Mouse (Mus musculus) brain, embryonic 14.5 days (tissue): ENCODE measurements around the gene Cnpy3. TPM values are rescaled to one million over a fixed set of nuclear protein-coding genes. Genes with fewer than 3 reads are reported as not detected.

Source experiments
- DNase-seq: peaks from one replicate; pipeline ENCODE4 v3.0.0-alpha.2; 2011; ENCODE audit warnings: low read depth
- CTCF ChIP-seq: fragments of 200-500 bp; IDR thresholded peaks from 2 replicates; pipeline ENCODE4 v1.5.1; 2012; ENCODE audit warnings: inconsistent platforms, mild to moderate bottlenecking, moderate library complexity, borderline replicate concordance; ENCODE audit not compliant: insufficient read depth, insufficient read length; ENCODE audit errors: extremely low read depth
- POLR2A ChIP-seq: fragments of 200-500 bp; IDR thresholded peaks from 2 replicates; pipeline ENCODE4 v1.6.1; 2012; ENCODE audit warnings: mild to moderate bottlenecking, inconsistent platforms, borderline replicate concordance; ENCODE audit not compliant: poor library complexity, insufficient read depth, insufficient read length, severe bottlenecking; ENCODE audit errors: extremely low read depth
- polyA plus RNA-seq: library from polyadenylated mRNA; depleted of rRNA; stranded (reverse); fragments of >200 nt; gene quantifications from 2 replicates; pipeline ENCODE4 v1.2.3, GENCODE M21; 2012

The Cnpy3 gene
- polyA plus RNA-seq, 1 experiment, result 55.9 TPM

DNA sequence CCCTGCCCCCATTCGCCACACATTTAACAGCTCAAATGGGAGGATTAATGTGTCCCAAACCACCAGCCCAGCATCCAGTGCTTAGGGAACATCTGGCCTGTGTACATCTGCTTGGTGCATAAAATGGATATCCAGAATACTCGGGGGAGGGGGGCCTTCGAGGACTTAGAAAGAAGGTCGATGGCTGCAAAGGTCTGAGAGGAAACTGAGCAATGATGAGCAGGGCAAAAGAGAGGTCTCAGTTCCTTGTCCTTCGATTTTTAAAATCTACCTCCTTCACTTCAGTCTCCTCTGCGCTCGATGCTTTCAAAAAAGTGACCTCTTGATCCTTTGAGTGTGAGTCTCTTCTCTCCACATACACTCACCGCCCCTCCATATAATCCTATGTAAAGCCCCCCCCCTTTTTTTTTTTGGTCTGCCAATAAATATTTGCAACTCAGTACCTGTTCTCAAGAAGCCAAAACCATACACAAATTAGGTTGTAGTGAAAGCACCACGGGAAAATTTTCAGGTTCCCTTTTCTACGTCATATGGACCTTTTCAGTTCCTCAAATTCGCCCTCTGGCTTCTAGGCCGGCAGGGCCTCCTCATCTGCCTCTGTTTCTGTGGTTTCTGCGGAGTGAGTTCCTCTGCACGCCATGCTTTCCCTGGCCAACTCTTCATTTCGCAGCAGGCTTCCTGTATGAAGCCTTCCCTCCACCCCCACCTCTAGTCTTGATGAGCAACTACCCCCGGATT is 789 bp downstream of the Cnpy3 start:
- TF ChIP-seq CTCF (no peak), POLR2A (no peak)
- no peak for DNase-seq

- TF ChIP-seq CTCF, result no peak
- no peak for TF ChIP-seq POLR2A
- DNase-seq, result no peak
Measured at GRCm38 (mm10) chr17:46750580-46750979, 1.4 kb downstream of the Cnpy3 start.

- TF ChIP-seq CTCF (no peak), POLR2A (no peak)
- no peak for DNase-seq
Measured at GRCm38 (mm10) chr17:46749282-46749681, 2.7 kb downstream of the Cnpy3 start.

DNA sequence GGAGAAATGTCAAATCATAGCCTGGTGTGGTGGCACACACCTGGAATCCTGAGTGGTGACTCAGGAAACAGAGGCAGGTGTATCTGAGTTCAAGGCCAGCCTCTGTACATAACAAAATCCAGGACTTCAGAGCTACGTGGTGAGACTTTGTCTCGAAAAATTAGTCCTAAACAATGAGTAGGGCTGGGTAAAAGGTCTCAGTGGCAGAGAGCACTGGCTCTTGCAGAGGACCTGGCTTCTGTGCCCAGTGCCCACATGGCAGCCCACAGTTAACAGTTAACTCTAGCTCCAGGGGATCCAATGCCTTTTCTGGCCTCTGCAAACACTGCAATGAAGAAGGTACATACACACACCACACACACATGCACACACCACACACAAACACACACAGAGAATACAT is 4.2 kb downstream of the Cnpy3 start:
- no peak for DNase-seq
- TF ChIP-seq POLR2A (no peak), CTCF (no peak)

DNA sequence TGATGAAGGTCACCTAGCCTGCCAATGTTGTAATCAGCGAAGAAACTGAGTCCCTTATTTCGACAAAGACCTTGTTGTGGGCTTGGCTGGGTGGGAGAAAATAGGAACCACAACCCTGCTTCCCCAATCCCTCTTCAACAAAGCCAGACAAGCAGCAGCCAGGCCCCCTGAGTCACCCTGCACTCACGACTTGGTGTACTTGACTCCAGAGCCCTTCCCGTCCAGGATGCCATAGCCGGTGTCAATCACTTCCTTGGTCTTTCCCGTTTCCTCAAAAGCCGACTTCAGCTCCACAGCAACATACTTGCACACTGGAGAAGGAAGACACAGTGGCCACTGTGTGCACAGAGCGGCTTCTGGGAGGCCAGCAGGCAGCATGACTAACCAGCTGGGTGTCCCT is 4.8 kb downstream of the Cnpy3 start:
- DNase-seq, result no peak
- TF ChIP-seq CTCF (no peak), POLR2A (no peak)

DNA sequence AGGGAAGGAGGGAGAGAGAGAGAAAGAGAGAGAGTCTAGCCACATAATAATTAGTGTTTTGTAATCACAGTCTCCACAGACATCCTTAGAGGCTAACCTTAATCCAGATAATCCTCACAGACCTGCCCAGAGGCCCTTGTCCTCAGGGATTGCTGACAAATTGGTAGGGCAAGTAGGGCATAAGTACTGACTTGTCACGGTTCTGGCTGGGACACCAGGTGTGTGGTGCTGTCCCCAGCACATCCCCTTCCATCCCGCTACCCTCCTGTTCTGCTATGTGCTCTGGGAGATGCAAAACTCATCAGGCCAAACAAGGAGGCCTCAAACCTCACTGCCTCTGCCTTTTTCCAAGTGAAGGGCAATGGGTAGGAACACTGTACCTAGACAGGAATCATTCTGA is 6.5 kb downstream of the Cnpy3 start:
- no peak for TF ChIP-seq CTCF
- no peak for TF ChIP-seq POLR2A

DNA sequence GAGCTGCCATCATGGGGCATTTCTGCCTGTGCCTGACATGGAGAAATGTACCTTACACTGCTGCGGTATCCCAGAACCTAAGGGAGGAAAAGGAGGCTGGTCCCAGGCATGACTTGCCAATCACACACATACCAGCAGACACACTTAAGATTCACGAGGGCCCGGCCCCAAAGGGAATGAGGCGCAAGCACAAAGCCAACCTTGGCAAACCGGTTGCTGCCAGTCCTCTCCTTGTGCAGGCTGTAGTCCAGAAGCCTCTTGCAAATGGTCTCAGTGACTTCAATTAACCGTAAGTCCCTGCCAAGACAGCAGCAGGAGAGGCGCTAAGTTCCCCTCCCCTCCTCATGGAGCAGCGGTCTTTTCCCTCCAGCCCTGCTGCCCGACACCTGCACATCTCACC is 9.0 kb downstream of the Cnpy3 start:
- DNase-seq, result no peak
- TF ChIP-seq POLR2A, result no peak
- TF ChIP-seq CTCF, result no peak

More for the DNA sequence above, 6.5 kb downstream of the Cnpy3 start:
- DNase-seq, result no peak

DNA sequence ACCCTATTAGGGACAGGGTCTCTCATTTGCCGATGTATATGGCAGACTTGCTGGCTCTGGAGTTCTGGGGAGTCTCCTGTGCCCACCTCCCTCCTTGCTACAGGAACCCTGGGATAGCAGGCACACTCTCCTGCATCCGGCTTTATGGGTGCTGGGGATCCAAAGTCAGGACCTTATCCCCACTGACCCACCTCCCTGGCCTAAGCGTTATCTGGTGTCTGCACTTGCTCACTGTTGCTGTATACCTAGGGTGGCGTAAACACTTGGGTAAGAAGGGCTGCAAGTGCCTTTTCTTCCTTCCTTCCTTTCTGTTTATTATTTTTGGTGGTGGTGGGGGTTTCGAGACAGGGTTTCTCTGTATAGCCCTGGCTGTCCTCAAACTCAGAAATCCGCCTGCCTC is 10.7 kb downstream of the Cnpy3 start:
- TF ChIP-seq POLR2A, result no peak
- TF ChIP-seq CTCF, result no peak

GRCm38 (mm10) chr17:46736160-46736559 is 15.9 kb downstream of the Cnpy3 start:
- TF ChIP-seq POLR2A, result no peak
- peak; percentile 49 for TF ChIP-seq CTCF
- peak; percentile 11 for DNase-seq

More for the DNA sequence above, 10.7 kb downstream of the Cnpy3 start:
- DNase-seq, result no peak

DNA sequence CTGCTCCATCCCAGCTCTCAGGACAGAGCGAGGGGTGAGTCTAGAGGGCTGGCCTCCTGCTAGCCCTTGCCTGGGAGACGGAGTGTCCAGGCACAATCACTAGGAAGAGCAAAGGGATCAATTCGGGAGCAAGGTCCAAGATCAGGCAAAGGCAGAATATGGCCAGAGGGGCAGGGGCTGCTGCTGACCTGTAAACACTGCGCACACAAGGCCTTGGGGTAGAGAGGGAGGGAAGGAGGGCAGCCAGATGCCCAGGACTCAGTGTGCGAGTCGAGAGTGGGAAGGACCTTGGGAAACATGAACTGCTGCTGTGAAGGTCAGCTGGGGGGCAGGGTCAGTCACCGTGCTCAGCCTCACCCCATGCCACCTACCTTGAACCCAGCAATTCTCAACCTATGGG is 16.7 kb downstream of the Cnpy3 start:
- DNase-seq, result no peak
- TF ChIP-seq CTCF (no peak), POLR2A (no peak)

DNA sequence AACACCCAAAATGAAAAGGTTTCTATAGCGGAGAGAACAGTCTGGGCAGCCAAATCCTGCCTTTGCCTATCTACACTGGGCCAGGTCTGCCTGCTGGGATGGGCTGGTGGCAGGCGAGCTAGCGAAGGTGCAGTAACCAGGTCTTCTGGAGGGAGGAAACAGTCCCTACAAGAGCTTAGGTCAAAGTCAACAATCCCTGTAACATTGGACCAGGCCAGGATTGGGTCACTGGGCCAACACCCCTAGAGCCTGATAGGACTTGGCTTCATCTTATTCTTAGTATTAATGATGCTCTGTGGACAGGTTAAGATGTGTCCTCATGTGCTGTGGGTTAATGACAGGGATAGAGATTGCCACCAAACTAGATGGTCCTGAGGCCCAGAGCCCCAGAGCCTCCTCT is 18.0 kb downstream of the Cnpy3 start:
- DNase-seq, result no peak
- TF ChIP-seq POLR2A (no peak), CTCF (no peak)

- no peak for DNase-seq
Measured at GRCm38 (mm10) chr17:46728904-46729318, 23.1 kb downstream of the Cnpy3 start, which contains the start of gene Gnmt. Gene Gnmt (minus strand): TSS chr17:46729168.

DNA sequence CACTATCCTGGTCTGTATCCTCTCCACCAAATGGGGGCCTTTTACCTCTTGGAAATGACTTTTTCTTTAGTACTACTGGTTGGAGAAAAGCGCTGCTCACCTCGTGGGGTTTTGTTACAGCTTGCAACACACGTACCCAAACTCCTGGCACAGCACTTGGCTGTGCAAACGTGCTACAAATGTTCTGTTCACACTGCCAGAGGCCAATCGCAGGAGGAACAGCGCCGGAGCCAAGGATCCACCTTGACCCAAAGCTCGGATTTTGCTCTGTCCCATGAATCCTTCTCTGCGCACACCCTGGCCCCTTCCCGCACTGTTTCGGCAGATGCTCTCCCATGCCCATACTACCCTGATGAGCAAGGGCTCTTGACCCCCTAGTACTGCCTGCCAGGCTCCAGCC is 23.5 kb downstream of the Cnpy3 start:
- DNase-seq, result no peak
- TF ChIP-seq CTCF (no peak), POLR2A (no peak)

More at GRCm38 (mm10) chr17:46728904-46729318, 23.1 kb downstream of the Cnpy3 start, which contains the start of gene Gnmt:
- TF ChIP-seq CTCF (no peak), POLR2A (no peak)
